14 mouse cellular contexts compared by ENCODE assay signal in the genomic region with DNA sequence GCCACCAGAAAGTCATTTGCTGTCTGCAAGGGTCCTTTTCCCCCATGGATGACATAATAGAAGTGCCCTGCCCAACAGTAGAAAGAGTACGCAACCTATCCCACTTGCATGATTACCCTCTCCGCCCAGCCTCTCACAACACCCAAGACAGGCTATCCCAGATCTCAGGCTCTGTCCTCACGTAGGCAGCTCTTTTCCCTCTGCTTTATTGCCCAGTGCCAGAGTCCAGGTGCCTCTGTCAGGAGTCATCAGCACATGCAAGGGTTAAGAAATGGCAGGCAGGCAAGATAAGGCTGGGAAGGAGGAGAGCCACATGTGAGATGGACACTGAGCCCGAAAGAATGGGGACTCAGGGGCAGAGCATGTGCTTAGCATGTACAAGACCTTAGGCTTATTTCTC.
"Had no signal": no experiment of that assay in that cellular context is flagged by ENCODE, and none has a peak within 500 bp of the region (broad histone marks: within the 10 kb centered on the region; RNA-seq: fewer than 3 reads in every experiment).

No protein-coding gene starts in this region.

- ATAC-seq: hindbrain, embryonic 16.5 days; midbrain, embryonic 13.5 days had no signal

- H3K4me1 ChIP-seq: limb, embryonic 13.5 days had no signal

- H3K4me2 ChIP-seq: limb, embryonic 13.5 days; lung, embryonic 14.5 days; midbrain, embryonic 13.5 days had no signal

- H3K4me3 ChIP-seq: limb, embryonic 13.5 days; midbrain, embryonic 13.5 days had no signal

- H3K27ac ChIP-seq: limb, embryonic 13.5 days; macrophage; midbrain, embryonic 13.5 days had no signal

- DNase-seq: kidney, adult 11 months; kidney, postnatal 10 days; kidney, postnatal 4 days; left cerebral cortex, postnatal 4 days; lung, embryonic 14.5 days; lung, postnatal 14 days; right cerebral cortex, postnatal 14 days; thymus, adult 18-20 months; thymus, postnatal 36 days had no signal

- H3K36me3 ChIP-seq: limb, embryonic 13.5 days; midbrain, embryonic 13.5 days had no signal

- H3K27me3 ChIP-seq: limb, embryonic 13.5 days; midbrain, embryonic 13.5 days had no signal

- H3K9ac ChIP-seq: limb, embryonic 13.5 days; liver, embryonic 14.5 days; lung, embryonic 14.5 days; midbrain, embryonic 13.5 days had no signal

- H3K9me3 ChIP-seq: limb, embryonic 13.5 days; midbrain, embryonic 13.5 days had no signal
